Comparison of ENCODE assay signal across 17 mouse cellular contexts in genomic region chr1:187152571-187152970, GRCm38 (mm10).
"Had no signal": no experiment of that assay in that cellular context is flagged by ENCODE, and none has a peak within 500 bp of the region (broad histone marks: within the 10 kb centered on the region; RNA-seq: fewer than 3 reads in every experiment).

No protein-coding gene starts in this region.

- H3K9ac ChIP-seq: kidney, embryonic 15.5 days; liver, embryonic 13.5 days; midbrain, embryonic 12.5 days; neural tube, embryonic 12.5 days; neural tube, embryonic 15.5 days had no signal

- H3K4me3 ChIP-seq: kidney, embryonic 15.5 days; liver, embryonic 13.5 days; midbrain, embryonic 12.5 days; neural tube, embryonic 12.5 days; neural tube, embryonic 15.5 days had no signal

- H3K27ac ChIP-seq: kidney, embryonic 15.5 days; liver, embryonic 13.5 days; midbrain, embryonic 12.5 days; neural tube, embryonic 12.5 days; neural tube, embryonic 15.5 days; stomach, postnatal 0 days had no signal

- H3K4me2 ChIP-seq: kidney, embryonic 15.5 days; liver, embryonic 13.5 days; midbrain, embryonic 12.5 days; neural tube, embryonic 12.5 days; neural tube, embryonic 15.5 days had no signal

- H3K27me3 ChIP-seq: kidney, embryonic 15.5 days; liver, embryonic 13.5 days; midbrain, embryonic 12.5 days; neural tube, embryonic 12.5 days; neural tube, embryonic 15.5 days had no signal

- H3K4me1 ChIP-seq: kidney, embryonic 15.5 days; liver, embryonic 13.5 days; midbrain, embryonic 12.5 days; neural tube, embryonic 15.5 days had no signal

- H3K36me3 ChIP-seq: kidney, embryonic 15.5 days; liver, embryonic 13.5 days; midbrain, embryonic 12.5 days; neural tube, embryonic 12.5 days; neural tube, embryonic 15.5 days had no signal

- DNase-seq: kidney, adult 11 months; kidney, adult 8-10 months; kidney, postnatal 10 days; liver, embryonic 13.5 days; lung, adult 2 months; lung, postnatal 14 days; lung, postnatal 4 days; right cerebral cortex, adult 18-20 months; right cerebral cortex, postnatal 14 days; right cerebral cortex, postnatal 4 days; thymus, adult 2 months; thymus, postnatal 25 days had no signal

- H3K9me3 ChIP-seq: kidney, embryonic 15.5 days; liver, embryonic 13.5 days; midbrain, embryonic 12.5 days; neural tube, embryonic 12.5 days; neural tube, embryonic 15.5 days had no signal
